Mouse (Mus musculus): ENCODE results near the gene Chst11.

DNA sequence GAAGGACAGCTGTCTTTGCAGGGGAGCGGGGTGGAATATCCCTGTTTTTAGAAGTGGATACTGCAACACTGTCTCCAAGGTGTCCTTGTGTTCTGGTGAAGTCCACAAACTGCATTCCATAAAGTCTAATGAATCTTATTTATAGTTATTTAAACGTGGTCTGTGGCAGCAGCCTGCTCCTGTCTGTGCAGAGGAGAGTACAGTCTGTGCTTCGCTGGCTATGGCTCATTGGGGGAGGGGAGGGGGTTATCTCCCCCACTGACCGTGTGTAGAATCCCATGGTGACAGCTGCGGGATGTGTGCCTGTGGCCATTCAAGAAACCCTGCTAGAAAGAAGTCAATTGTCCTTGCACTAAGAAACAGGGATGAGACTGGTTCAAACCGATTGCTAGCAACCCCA is 206.7 kb downstream of the Chst11 start:
- TF ChIP-seq POLR2A (IDR thresholded peaks at IDR 0.05; ENCODE audit: borderline replicate concordance, extremely low read depth, low read depth, low read length) (no peak), CTCF (IDR thresholded peaks at IDR 0.05; ENCODE audit: insufficient read depth, low read length) (no peak)
